Mouse (Mus musculus): ENCODE data around the gene Qars. TPM values are rescaled to one million over a fixed set of nuclear protein-coding genes. Genes with fewer than 3 reads are reported as not detected.

Gene Qars
- polyA plus RNA-seq, 1 experiment from 2014 or later: 70.5 TPM

GRCm38 (mm10) chr9:108508776-108509175, 1.3 kb downstream of the Qars start:
- no peak for ATAC-seq
- Histone ChIP-seq H3K9ac (replicated peaks) (peak overlapping the region; percentile 64; the same call in 1 of the 2 replicates), H3K9me3 (no peaks in the 10 kb centered on the region), H3K4me2 (replicated peaks) (peak overlapping the region; percentile 75), H3K27me3 (no peaks in the 10 kb centered on the region), H3K4me1 (replicated peaks) (peaks cover 19% of the 10 kb centered on the region), H3K36me3 (peaks cover 38% of the 10 kb centered on the region), H3K27ac (no peak overlapping the region), H3K4me3 (replicated peaks) (peak overlapping the region; percentile 60)
- 87% methylated on average over 7 of the region's 7 CpGs for WGBS

GRCm38 (mm10) chr9:108516380-108517251, 9.1 kb downstream of the Qars start, which contains the start of gene Qrich1:
TSS of gene Qrich1 (plus strand) at chr9:108516806.
- Histone ChIP-seq H3K9me3 (no peaks in the 10 kb centered on the region), H3K4me1 (replicated peaks) (peaks cover 31% of the 10 kb centered on the region), H3K4me2 (replicated peaks) (peak within 1 kb of the TSS; percentile 79), H3K4me3 (replicated peaks) (peak within 1 kb of the TSS; percentile 96), H3K9ac (replicated peaks) (peak within 1 kb of the TSS; percentile 93), H3K27me3 (no peaks in the 10 kb centered on the region), H3K27ac (peak within 1 kb of the TSS; percentile 99), H3K36me3 (peaks cover 41% of the 10 kb centered on the region)
- whole genome bisulfite sequencing: 1% methylated on average over 55 of the region's 55 CpGs
- ATAC-seq: peak; percentile 96

GRCm38 (mm10) chr9:108517253-108517930, 9.9 kb downstream of the Qars start:
- Histone ChIP-seq H3K4me1 (replicated peaks) (peaks cover 38% of the 10 kb centered on the region), H3K9me3 (no peaks in the 10 kb centered on the region), H3K4me2 (replicated peaks) (peak overlapping the region; percentile 79), H3K4me3 (replicated peaks) (peak overlapping the region; percentile 96), H3K36me3 (peaks cover 34% of the 10 kb centered on the region), H3K27me3 (no peaks in the 10 kb centered on the region), H3K9ac (replicated peaks) (peak overlapping the region; percentile 93), H3K27ac (peak overlapping the region; percentile 99)
- WGBS: under 1% methylated on average over 76 of the region's 95 CpGs
- ATAC-seq: peak; percentile 88

- Histone ChIP-seq H3K9ac (replicated peaks) (peak overlapping the region; percentile 93), H3K4me2 (replicated peaks) (peak overlapping the region; percentile 79), H3K27ac (peak overlapping the region; percentile 99), H3K36me3 (peaks cover 28% of the 10 kb centered on the region), H3K27me3 (no peaks in the 10 kb centered on the region), H3K4me3 (replicated peaks) (peak overlapping the region; percentile 96), H3K4me1 (replicated peaks) (peaks cover 38% of the 10 kb centered on the region), H3K9me3 (no peaks in the 10 kb centered on the region)
- no peak for ATAC-seq
- 0% methylated on average over 13 of the region's 13 CpGs for WGBS
Observed at GRCm38 (mm10) chr9:108517931-108518332, 10.4 kb downstream of the Qars start.

- Histone ChIP-seq H3K4me3 (replicated peaks) (no peak overlapping the region), H3K4me1 (replicated peaks) (peaks cover 31% of the 10 kb centered on the region), H3K36me3 (peaks cover 7% of the 10 kb centered on the region; the same call in 1 of the 2 replicates), H3K27ac (no peak overlapping the region), H3K27me3 (no peaks in the 10 kb centered on the region), H3K4me2 (replicated peaks) (no peak overlapping the region), H3K9ac (replicated peaks) (no peak overlapping the region), H3K9me3 (no peaks in the 10 kb centered on the region)
- no peak for ATAC-seq
- 93% methylated on average over 2 of the region's 2 CpGs for WGBS
Observed at GRCm38 (mm10) chr9:108521604-108522003, 14.1 kb downstream of the Qars start.

- H3K4me1 ChIP-seq (replicated peaks): peaks cover 31% of the 10 kb centered on the region
- no peak overlapping the region for H3K4me3 ChIP-seq (replicated peaks)
- peaks cover 10% of the 10 kb centered on the region for H3K36me3 ChIP-seq
- ATAC-seq: no peak
- no peaks in the 10 kb centered on the region for H3K9me3 ChIP-seq
- no peaks in the 10 kb centered on the region for H3K27me3 ChIP-seq
- H3K27ac ChIP-seq: no peak overlapping the region
- no peak overlapping the region for H3K4me2 ChIP-seq (replicated peaks)
- no peak overlapping the region for H3K9ac ChIP-seq (replicated peaks)
- WGBS: 94% methylated on average over 4 of the region's 4 CpGs
Observed at GRCm38 (mm10) chr9:108523341-108523740, 15.8 kb downstream of the Qars start.

GRCm38 (mm10) chr9:108525400-108525799, 17.9 kb downstream of the Qars start:
- no peak for ATAC-seq
- WGBS: 91% methylated on average over 3 of the region's 3 CpGs
- Histone ChIP-seq H3K4me2 (replicated peaks) (no peak overlapping the region), H3K27ac (no peak overlapping the region), H3K9ac (replicated peaks) (no peak overlapping the region), H3K27me3 (no peaks in the 10 kb centered on the region), H3K36me3 (peaks cover 30% of the 10 kb centered on the region), H3K4me1 (replicated peaks) (peaks cover 13% of the 10 kb centered on the region), H3K4me3 (replicated peaks) (no peak overlapping the region), H3K9me3 (no peaks in the 10 kb centered on the region)

GRCm38 (mm10) chr9:108530954-108531353, 23.4 kb downstream of the Qars start:
- WGBS: 89% methylated on average over 1 of the region's 1 CpGs
- Histone ChIP-seq H3K36me3 (peaks cover 76% of the 10 kb centered on the region), H3K4me1 (replicated peaks) (no peaks in the 10 kb centered on the region), H3K27ac (no peak overlapping the region), H3K9ac (replicated peaks) (no peak overlapping the region), H3K9me3 (no peaks in the 10 kb centered on the region), H3K4me3 (replicated peaks) (no peak overlapping the region), H3K27me3 (no peaks in the 10 kb centered on the region), H3K4me2 (replicated peaks) (no peak overlapping the region)
- ATAC-seq: no peak

- no peak overlapping the region for H3K4me3 ChIP-seq (replicated peaks)
- no peak overlapping the region for H3K4me2 ChIP-seq (replicated peaks)
- no peaks in the 10 kb centered on the region for H3K27me3 ChIP-seq
- no peaks in the 10 kb centered on the region for H3K4me1 ChIP-seq (replicated peaks)
- H3K9ac ChIP-seq (replicated peaks): no peak overlapping the region
- no peak for ATAC-seq
- 94% methylated on average over 1 of the region's 1 CpGs for WGBS
- H3K36me3 ChIP-seq: peaks cover 81% of the 10 kb centered on the region
- no peak overlapping the region for H3K27ac ChIP-seq
- no peaks in the 10 kb centered on the region for H3K9me3 ChIP-seq
Observed at GRCm38 (mm10) chr9:108531496-108531895, 24.0 kb downstream of the Qars start.

GRCm38 (mm10) chr9:108540846-108541245, 33.3 kb downstream of the Qars start:
- Histone ChIP-seq H3K4me1 (replicated peaks) (no peaks in the 10 kb centered on the region), H3K27me3 (no peaks in the 10 kb centered on the region), H3K4me2 (replicated peaks) (no peak overlapping the region), H3K27ac (no peak overlapping the region), H3K9me3 (no peaks in the 10 kb centered on the region), H3K9ac (replicated peaks) (no peak overlapping the region), H3K4me3 (replicated peaks) (no peak overlapping the region), H3K36me3 (peaks cover 92% of the 10 kb centered on the region)
- no peak for ATAC-seq

GRCm38 (mm10) chr9:108545986-108546385, 38.5 kb downstream of the Qars start:
- ATAC-seq: no peak
- H3K9me3 ChIP-seq: no peaks in the 10 kb centered on the region
- no peaks in the 10 kb centered on the region for H3K27me3 ChIP-seq
- no peaks in the 10 kb centered on the region for H3K4me1 ChIP-seq (replicated peaks)
- no peak overlapping the region for H3K27ac ChIP-seq
- 89% methylated on average over 3 of the region's 3 CpGs for WGBS
- no peak overlapping the region for H3K4me2 ChIP-seq (replicated peaks)
- no peak overlapping the region for H3K4me3 ChIP-seq (replicated peaks)
- H3K36me3 ChIP-seq: peaks cover 88% of the 10 kb centered on the region
- no peak overlapping the region for H3K9ac ChIP-seq (replicated peaks)

GRCm38 (mm10) chr9:108546875-108547274, 39.4 kb downstream of the Qars start:
- Histone ChIP-seq H3K4me3 (replicated peaks) (no peak overlapping the region), H3K9me3 (no peaks in the 10 kb centered on the region), H3K4me1 (replicated peaks) (no peaks in the 10 kb centered on the region), H3K27me3 (no peaks in the 10 kb centered on the region), H3K9ac (replicated peaks) (no peak overlapping the region), H3K4me2 (replicated peaks) (no peak overlapping the region), H3K27ac (no peak overlapping the region), H3K36me3 (peaks cover 85% of the 10 kb centered on the region)
- WGBS: 90% methylated on average over 1 of the region's 1 CpGs
- no peak for ATAC-seq

Measured in midbrain, embryonic 13.5 days (tissue).